Mouse (Mus musculus): ENCODE measurements around the gene Pde6d. TPM values are rescaled to one million over a fixed set of nuclear protein-coding genes. Genes with fewer than 3 reads are reported as not detected.

The Pde6d gene
- polyA plus RNA-seq, 1 experiment = 24.9 TPM

DNA sequence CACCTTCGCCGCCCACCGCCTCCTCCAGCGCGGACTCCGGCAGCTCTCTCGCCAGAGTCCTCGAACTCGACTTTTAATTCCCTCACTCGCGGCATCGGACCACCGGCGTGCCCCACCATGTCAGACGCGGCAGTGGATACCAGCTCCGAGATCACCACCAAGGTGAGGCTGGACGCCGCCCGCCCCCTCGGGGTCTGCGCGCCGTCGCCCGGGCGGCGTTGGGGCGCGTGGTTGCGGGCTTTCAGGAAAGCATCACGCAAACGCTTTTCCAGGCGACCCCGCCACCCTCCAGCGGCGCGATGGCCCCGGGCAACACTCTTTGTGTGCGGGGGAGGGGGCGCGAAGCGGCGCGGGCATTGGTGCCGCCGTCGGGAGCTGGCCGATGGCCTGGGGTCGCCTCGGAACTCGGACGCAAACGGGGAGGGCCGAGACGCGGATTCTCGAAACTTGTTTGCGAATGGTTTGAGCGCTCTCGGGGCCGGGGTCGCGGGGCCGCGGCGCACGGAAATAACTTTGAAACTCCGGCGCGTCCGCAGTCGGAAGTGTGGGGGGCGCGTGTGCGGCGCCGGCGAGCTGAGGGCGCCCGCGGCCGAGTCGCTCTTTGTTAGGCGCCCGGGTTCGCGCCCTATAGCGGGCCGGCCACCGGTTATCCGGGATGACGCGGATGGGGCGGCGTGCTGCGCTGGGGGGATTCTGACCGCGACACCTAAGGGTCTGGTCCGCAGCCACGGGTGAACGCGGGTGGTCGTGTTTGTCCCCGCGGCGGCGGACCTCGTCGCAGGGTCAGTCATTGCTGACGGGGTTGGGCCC is 55.4 kb downstream of the Pde6d start:
- Histone ChIP-seq H3K4me3 (ENCODE audit: insufficient read depth, low read depth, low read length) (peak overlapping the region; percentile 96), H3K4me1 (ENCODE audit: control insufficient read depth, insufficient read depth, low read length) (peaks cover 26% of the 10 kb centered on the region), H3K27me3 (replicated peaks; ENCODE audit: control insufficient read depth, insufficient read depth, low read length) (no peaks in the 10 kb centered on the region), H3K36me3 (ENCODE audit: control insufficient read depth, insufficient read depth, low read length) (no peaks in the 10 kb centered on the region; the same call in 1 of the 2 replicates), H3K27ac (ENCODE audit: insufficient read depth, low read depth, low read length) (peak overlapping the region; percentile 87)
- under 1% methylated on average over 111 of the region's 111 CpGs for WGBS
- TF ChIP-seq CTCF (conservative IDR thresholded peaks at IDR 0.05; ENCODE audit: insufficient read depth, insufficient read length, low read depth, low read length) = no peak
- peak; percentile 17 for TF ChIP-seq POLR2A (IDR thresholded peaks at IDR 0.05; ENCODE audit: low read depth, low read length)
- DNase-seq = peak; percentile 41

DNA sequence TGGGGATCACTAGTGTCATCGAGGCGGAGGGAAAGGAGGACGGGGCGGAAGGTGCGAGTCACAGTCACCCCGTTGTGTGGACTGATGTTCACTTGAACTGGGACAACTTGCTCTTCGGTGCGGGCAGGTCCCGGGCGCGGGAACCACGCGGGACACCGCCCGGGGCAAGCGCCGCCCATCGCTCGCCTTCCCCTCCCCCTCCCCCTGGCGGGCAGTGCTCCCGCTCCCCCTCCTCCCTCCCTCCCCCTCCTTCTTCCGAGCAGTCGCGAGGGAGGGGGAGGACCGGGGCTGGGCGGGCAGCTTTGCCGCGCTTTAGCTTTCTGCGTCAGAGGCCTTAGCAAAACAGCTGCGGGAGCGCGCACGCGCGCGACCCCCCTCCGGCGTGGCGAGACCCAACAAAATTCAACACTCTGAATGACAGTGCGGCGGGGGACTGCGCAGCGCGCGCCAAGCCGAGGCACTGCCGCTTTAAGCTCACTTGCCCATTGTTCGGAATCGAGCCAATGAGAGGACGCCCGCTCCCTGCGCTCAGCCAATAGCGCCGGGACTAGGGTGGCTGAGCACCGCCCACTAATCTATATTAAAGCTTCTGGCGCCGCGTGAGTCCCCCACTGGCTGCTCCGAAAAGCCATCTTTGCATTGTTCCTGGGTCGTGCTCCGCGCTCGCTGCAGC is 56.2 kb downstream of the Pde6d start, which contains the start of gene Ptma:
Gene Ptma (plus strand): TSS at position 611 of the 673 bp plus-strand sequence.
- DNase-seq = peak; percentile 100
- WGBS = under 1% methylated on average over 58 of the region's 63 CpGs
- H3K4me1 ChIP-seq (ENCODE audit: control insufficient read depth, insufficient read depth, low read length) = peaks cover 20% of the 10 kb centered on the region
- H3K36me3 ChIP-seq (ENCODE audit: control insufficient read depth, insufficient read depth, low read length) = no peaks in the 10 kb centered on the region; the same call in 1 of the 2 replicates
- TF ChIP-seq CTCF (conservative IDR thresholded peaks at IDR 0.05; ENCODE audit: insufficient read depth, insufficient read length, low read depth, low read length) (no peak), POLR2A (IDR thresholded peaks at IDR 0.05; ENCODE audit: low read depth, low read length) (peak; percentile 98)
- peak within 1 kb of the TSS; percentile 96 for H3K4me3 ChIP-seq (ENCODE audit: insufficient read depth, low read depth, low read length)
- H3K27ac ChIP-seq (ENCODE audit: insufficient read depth, low read depth, low read length) = peak within 1 kb of the TSS; percentile 99
- no peaks in the 10 kb centered on the region for H3K27me3 ChIP-seq (replicated peaks; ENCODE audit: control insufficient read depth, insufficient read depth, low read length)

DNA sequence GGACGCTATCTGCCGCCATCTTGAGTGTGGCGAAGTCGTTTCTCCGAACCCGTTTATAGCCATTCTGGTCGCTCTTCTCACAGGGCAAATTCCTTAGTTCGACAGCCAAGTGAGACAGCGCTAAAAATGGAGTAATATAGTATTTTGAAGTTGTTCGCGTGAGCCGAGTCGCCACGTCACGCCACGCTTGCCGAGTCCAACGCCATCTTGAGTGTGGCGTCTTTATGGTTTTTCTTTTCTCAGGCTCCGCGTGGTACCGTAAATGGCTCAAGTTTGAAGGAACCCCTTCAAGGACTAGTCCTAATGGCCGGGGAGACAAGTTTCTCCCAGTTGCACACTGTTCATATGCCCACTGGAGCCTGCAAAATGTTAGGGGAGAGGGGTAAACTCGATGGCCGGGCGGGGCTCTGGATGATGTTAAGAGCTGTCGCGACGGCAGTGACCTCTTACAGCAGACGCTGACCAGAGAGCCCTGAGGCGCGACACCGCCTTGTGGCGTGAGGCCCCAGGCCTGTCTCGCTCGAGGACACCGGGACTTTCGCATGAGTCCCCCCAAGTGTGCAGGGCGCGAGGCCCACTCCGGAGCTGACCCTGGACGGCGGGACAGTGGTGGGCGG is 56.8 kb downstream of the Pde6d start:
- Histone ChIP-seq H3K4me3 (ENCODE audit: insufficient read depth, low read depth, low read length) (peak overlapping the region; percentile 69), H3K27me3 (replicated peaks; ENCODE audit: control insufficient read depth, insufficient read depth, low read length) (no peaks in the 10 kb centered on the region), H3K4me1 (ENCODE audit: control insufficient read depth, insufficient read depth, low read length) (peaks cover 14% of the 10 kb centered on the region), H3K36me3 (ENCODE audit: control insufficient read depth, insufficient read depth, low read length) (no peaks in the 10 kb centered on the region; the same call in 1 of the 2 replicates), H3K27ac (ENCODE audit: insufficient read depth, low read depth, low read length) (peak overlapping the region; percentile 99)
- TF ChIP-seq POLR2A (IDR thresholded peaks at IDR 0.05; ENCODE audit: low read depth, low read length) (no peak), CTCF (conservative IDR thresholded peaks at IDR 0.05; ENCODE audit: insufficient read depth, insufficient read length, low read depth, low read length) (no peak)
- no peak for DNase-seq
- WGBS = under 1% methylated on average over 44 of the region's 44 CpGs

DNA sequence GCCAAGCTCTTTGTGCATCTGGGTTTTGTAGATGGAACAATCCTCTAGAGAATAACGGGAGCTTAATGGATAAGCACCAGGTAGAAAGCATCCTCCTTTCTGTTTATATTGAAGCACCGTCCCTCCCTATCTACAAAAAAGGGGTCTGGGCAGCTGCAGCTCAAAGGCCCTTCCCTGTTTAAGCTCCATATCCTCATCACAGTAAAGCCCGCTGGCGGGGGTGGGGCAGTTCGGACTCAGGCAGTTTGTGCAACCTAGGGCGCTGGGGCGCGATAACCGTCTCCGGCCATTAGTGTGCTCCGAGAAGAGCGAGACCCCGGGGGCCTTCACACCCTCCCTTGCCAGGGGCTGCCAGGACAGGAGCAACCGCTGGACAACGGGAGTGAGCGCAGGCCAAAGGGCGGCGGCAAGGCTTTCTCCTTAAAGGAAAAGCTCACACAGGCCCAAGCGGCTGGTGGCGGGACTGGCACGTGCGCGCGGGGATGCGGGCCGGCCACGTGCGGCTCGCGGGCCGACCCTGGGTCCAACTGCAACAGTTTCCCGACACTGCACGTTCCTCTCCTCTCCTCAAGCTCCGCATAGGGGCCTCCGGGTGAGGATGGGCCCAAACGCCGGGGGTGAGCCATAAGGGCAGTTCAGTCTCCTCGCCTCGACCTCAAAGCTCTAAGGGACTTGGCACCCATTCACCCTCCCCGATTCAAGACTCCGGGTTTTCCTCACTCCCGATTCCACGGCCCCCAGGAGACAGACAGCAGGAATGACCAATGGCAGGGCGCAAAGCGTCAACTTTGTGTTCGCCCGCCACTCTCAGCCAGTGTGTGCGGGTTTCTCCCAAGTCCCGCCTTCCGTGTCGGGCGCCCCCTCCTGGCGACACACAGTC is 57.6 kb downstream of the Pde6d start:
- Histone ChIP-seq H3K4me3 (ENCODE audit: insufficient read depth, low read depth, low read length) (peak overlapping the region; percentile 69), H3K27me3 (replicated peaks; ENCODE audit: control insufficient read depth, insufficient read depth, low read length) (no peaks in the 10 kb centered on the region), H3K36me3 (ENCODE audit: control insufficient read depth, insufficient read depth, low read length) (no peaks in the 10 kb centered on the region), H3K4me1 (ENCODE audit: control insufficient read depth, insufficient read depth, low read length) (peaks cover 17% of the 10 kb centered on the region), H3K27ac (ENCODE audit: insufficient read depth, low read depth, low read length) (peak overlapping the region; percentile 99)
- TF ChIP-seq CTCF (conservative IDR thresholded peaks at IDR 0.05; ENCODE audit: insufficient read depth, insufficient read length, low read depth, low read length) (peak; percentile 87), POLR2A (IDR thresholded peaks at IDR 0.05; ENCODE audit: low read depth, low read length) (peak; percentile 6)
- DNase-seq = peak; percentile 100
- 2% methylated on average over 52 of the region's 53 CpGs for WGBS

DNA sequence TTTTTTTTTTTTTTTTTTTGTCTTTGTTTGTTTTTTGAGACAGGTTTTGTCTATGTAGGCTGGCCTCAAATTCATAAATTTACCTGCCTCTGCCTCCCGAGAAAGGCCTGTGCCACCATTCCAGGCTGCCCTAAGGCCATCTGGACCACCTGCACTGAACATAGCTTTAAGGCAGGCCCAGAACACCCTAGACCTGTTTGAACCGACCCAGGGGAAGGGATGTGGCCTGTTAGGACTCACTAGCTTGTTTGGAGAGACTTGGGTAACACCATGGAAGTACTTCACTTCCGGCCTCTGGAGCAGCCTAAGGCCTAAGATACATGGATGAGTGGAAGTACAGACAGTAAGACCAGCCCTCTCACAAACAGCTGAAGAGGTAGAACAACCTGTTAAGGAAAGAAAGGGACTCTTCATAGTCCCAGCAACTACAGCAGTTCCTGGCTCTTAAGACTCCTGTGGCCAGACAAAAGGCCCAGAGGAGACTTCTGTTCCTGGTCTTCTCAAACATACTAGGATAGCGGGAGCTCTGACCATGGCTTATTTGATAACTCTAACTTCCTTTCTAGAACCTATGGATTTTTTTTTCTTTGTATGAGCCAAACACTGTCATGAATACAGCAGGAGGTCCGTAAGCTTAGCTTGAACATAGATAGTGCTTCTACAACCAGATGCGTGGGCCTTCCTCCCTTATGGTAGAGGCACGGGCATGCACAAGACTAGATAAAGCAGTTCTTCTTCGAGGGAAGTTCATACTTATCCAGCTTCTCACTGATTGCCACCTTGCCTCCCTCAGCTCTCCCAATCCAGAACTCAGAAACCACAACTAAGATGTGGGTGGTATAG is 58.4 kb downstream of the Pde6d start:
- WGBS = 89% methylated on average over 8 of the region's 8 CpGs
- TF ChIP-seq POLR2A (IDR thresholded peaks at IDR 0.05; ENCODE audit: low read depth, low read length) = no peak
- no peak for TF ChIP-seq CTCF (conservative IDR thresholded peaks at IDR 0.05; ENCODE audit: insufficient read depth, insufficient read length, low read depth, low read length)
- Histone ChIP-seq H3K4me3 (ENCODE audit: insufficient read depth, low read depth, low read length) (no peak overlapping the region), H3K27me3 (replicated peaks; ENCODE audit: control insufficient read depth, insufficient read depth, low read length) (no peaks in the 10 kb centered on the region), H3K27ac (ENCODE audit: insufficient read depth, low read depth, low read length) (peak overlapping the region; percentile 79), H3K36me3 (ENCODE audit: control insufficient read depth, insufficient read depth, low read length) (no peaks in the 10 kb centered on the region), H3K4me1 (ENCODE audit: control insufficient read depth, insufficient read depth, low read length) (peaks cover 10% of the 10 kb centered on the region; the same call in 1 of the 2 replicates)
- DNase-seq = no peak

Data from kidney, adult 2 months (tissue).